Mouse (Mus musculus) bone marrow macrophage, adult 2 months (primary cell): Measurements from ENCODE around the gene Disp1. TPM values are rescaled to one million over a fixed set of nuclear protein-coding genes. Genes with fewer than 3 reads are reported as not detected.

ENCODE experiments used
- H3K27ac ChIP-seq: 2 replicates; pipeline ENCODE4 v1.5.1; 2012; ENCODE audit warnings: low read depth, low read length; ENCODE audit not compliant: insufficient read depth
- H3K4me1 ChIP-seq: 2 replicates; pipeline ENCODE4 v1.6.1; 2012; ENCODE audit warnings: low read length; ENCODE audit not compliant: control insufficient read depth, insufficient read depth
- H3K4me3 ChIP-seq: 2 replicates; pipeline ENCODE4 v1.5.1; 2012; ENCODE audit warnings: mild to moderate bottlenecking, low read length, moderate library complexity; ENCODE audit not compliant: insufficient read depth
- CTCF ChIP-seq: IDR thresholded peaks from 2 replicates; pipeline ENCODE4 v1.5.1; 2012; ENCODE audit warnings: low read depth, mild to moderate bottlenecking, low read length, moderate library complexity
- POLR2A ChIP-seq: IDR thresholded peaks from 2 replicates; pipeline ENCODE4 v1.6.1; 2012; ENCODE audit warnings: mild to moderate bottlenecking, low read depth, low read length, borderline replicate concordance
- polyA plus RNA-seq: library from polyadenylated mRNA; stranded (reverse); fragments of >200 nt; gene quantifications from 2 replicates; pipeline ENCODE4 v1.2.4, GENCODE M21; 2012; ENCODE audit not compliant: missing spikeins, insufficient read depth, insufficient read length

Disp1 gene
- polyA plus RNA-seq, 1 experiment: 7.2 TPM

GRCm38 (mm10) chr1:183236460-183236859 lies 15.1 kb upstream of the Disp1 start:
- TF ChIP-seq CTCF (no peak), POLR2A (no peak)
- Histone ChIP-seq H3K4me1 (no peaks in the 10 kb centered on the region), H3K27ac (no peak overlapping the region), H3K4me3 (no peak overlapping the region)

- no peak for TF ChIP-seq CTCF
- no peak for TF ChIP-seq POLR2A
- Histone ChIP-seq H3K4me1 (no peaks in the 10 kb centered on the region), H3K27ac (no peak overlapping the region), H3K4me3 (no peak overlapping the region)
Measured at GRCm38 (mm10) chr1:183233679-183234174, 12.4 kb upstream of the Disp1 start.

GRCm38 (mm10) chr1:183232985-183233678 lies 11.8 kb upstream of the Disp1 start:
- no peaks in the 10 kb centered on the region for H3K4me1 ChIP-seq
- TF ChIP-seq CTCF (no peak), POLR2A (no peak)
- no peak overlapping the region for H3K27ac ChIP-seq
- no peak overlapping the region for H3K4me3 ChIP-seq

GRCm38 (mm10) chr1:183227469-183227868 lies 6.1 kb upstream of the Disp1 start:
- TF ChIP-seq CTCF (no peak), POLR2A (no peak)
- Histone ChIP-seq H3K27ac (no peak overlapping the region), H3K4me3 (no peak overlapping the region), H3K4me1 (no peaks in the 10 kb centered on the region)

GRCm38 (mm10) chr1:183219021-183219420 lies 2.3 kb downstream of the Disp1 start:
- no peak for TF ChIP-seq POLR2A
- TF ChIP-seq CTCF: no peak
- Histone ChIP-seq H3K27ac (no peak overlapping the region), H3K4me1 (peaks cover 4% of the 10 kb centered on the region), H3K4me3 (no peak overlapping the region)

- Histone ChIP-seq H3K4me3 (no peak overlapping the region), H3K4me1 (peaks cover 4% of the 10 kb centered on the region), H3K27ac (no peak overlapping the region)
- TF ChIP-seq POLR2A (no peak), CTCF (no peak)
Measured at GRCm38 (mm10) chr1:183216691-183217090, 4.6 kb downstream of the Disp1 start.

- no peak overlapping the region for H3K4me3 ChIP-seq
- peaks cover 4% of the 10 kb centered on the region for H3K4me1 ChIP-seq
- TF ChIP-seq POLR2A (no peak), CTCF (no peak)
- H3K27ac ChIP-seq: no peak overlapping the region
Measured at GRCm38 (mm10) chr1:183215706-183216105, 5.6 kb downstream of the Disp1 start.

- no peak for TF ChIP-seq POLR2A
- no peak for TF ChIP-seq CTCF
- Histone ChIP-seq H3K27ac (no peak overlapping the region), H3K4me1 (no peaks in the 10 kb centered on the region; the same call in 1 of the 2 replicates), H3K4me3 (no peak overlapping the region)
Measured at GRCm38 (mm10) chr1:183213850-183214249, 7.5 kb downstream of the Disp1 start.

GRCm38 (mm10) chr1:183212757-183213211 lies 8.5 kb downstream of the Disp1 start:
- no peak for TF ChIP-seq POLR2A
- TF ChIP-seq CTCF: no peak
- no peaks in the 10 kb centered on the region for H3K4me1 ChIP-seq
- no peak overlapping the region for H3K4me3 ChIP-seq
- no peak overlapping the region for H3K27ac ChIP-seq

GRCm38 (mm10) chr1:183210115-183210514 lies 11.2 kb downstream of the Disp1 start:
- no peak overlapping the region for H3K27ac ChIP-seq
- H3K4me1 ChIP-seq: peaks cover 4% of the 10 kb centered on the region
- H3K4me3 ChIP-seq: no peak overlapping the region
- TF ChIP-seq POLR2A (no peak), CTCF (no peak)
